Mouse (Mus musculus): Measurements from ENCODE around the gene Gm9747. TPM values are rescaled to one million over a fixed set of nuclear protein-coding genes. Genes with fewer than 3 reads are reported as not detected.

Gene Gm9747
- total RNA-seq, 2 experiments from 2014 or later, result not detected

- no peak overlapping the region for H3K27ac ChIP-seq
- peak; percentile 16 to 17 for DNase-seq (ENCODE audit: extremely low spot score in 1 of 2, low spot score in 2 of 2)
- no peak for TF ChIP-seq CTCF (IDR thresholded peaks at IDR 0.05)
- H3K4me3 ChIP-seq, result no peak overlapping the region
- intact Hi-C loops (cut with DNase I), result no loop called here
These were observed 28.2 kb downstream of the Gm9747 start for GRCm38 (mm10) chr1:82261053-82261618.

DNA sequence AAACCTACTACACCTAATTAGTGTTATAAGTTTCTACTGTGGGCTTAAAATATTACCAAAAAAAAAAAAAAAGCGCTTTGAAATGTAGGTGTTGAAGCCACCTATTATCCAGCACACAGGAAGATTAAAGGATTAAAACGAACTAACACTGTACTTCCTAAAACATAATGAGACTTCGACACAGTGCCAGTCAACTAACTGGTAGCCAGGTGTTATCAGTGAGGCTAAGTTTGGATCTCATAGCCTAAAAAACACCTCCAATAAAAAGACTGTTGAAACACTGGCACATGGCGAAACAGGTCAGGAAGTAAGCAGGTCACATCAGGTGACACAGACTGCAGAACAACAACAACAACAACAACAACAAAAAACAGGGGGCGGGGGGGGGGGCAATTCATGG, 28.7 kb downstream of the Gm9747 start:
- TF ChIP-seq CTCF (IDR thresholded peaks at IDR 0.05), result no peak
- Histone ChIP-seq H3K4me3 (no peak overlapping the region), H3K27ac (no peak overlapping the region)
- intact Hi-C loops (cut with DNase I), result no loop called here
- DNase-seq (ENCODE audit: extremely low spot score in 1 of 2, low spot score in 2 of 2), result no peak

DNA sequence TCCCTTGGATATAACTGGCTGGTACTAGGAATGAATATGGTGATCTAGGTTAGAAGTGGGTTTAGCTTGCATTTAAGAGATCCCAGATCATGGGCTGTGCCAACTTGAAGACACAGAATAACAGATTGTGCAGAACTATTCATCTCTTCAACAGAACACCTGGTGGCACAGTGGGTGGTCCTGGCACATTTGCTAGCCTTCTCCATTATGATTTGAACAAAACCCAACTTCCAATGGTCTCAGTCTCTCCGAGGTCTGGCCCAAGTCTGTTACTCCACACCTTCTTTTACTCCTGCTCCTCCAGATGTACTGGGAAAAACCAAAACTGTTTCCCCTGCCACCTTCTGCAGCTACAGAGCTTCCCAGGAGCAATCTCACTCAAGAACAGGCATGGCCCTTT, 29.4 kb downstream of the Gm9747 start:
- intact Hi-C loops (cut with DNase I), result no loop called here
- H3K27ac ChIP-seq, result no peak overlapping the region
- TF ChIP-seq CTCF (IDR thresholded peaks at IDR 0.05), result no peak
- H3K4me3 ChIP-seq, result no peak overlapping the region
- no peak for DNase-seq (ENCODE audit: extremely low spot score in 1 of 2, low spot score in 2 of 2)

GRCm38 (mm10) chr1:82267547-82267946, 34.6 kb downstream of the Gm9747 start:
- no peak for TF ChIP-seq CTCF (IDR thresholded peaks at IDR 0.05)
- DNase-seq (ENCODE audit: extremely low spot score in 1 of 2, low spot score in 2 of 2), result no peak
- intact Hi-C loops (cut with DNase I), result no loop called here
- H3K27ac ChIP-seq, result no peak overlapping the region
- no peak overlapping the region for H3K4me3 ChIP-seq

GRCm38 (mm10) chr1:82272231-82272630, 39.3 kb downstream of the Gm9747 start:
- intact Hi-C loops (cut with DNase I), result no loop called here
- no peak for TF ChIP-seq CTCF (IDR thresholded peaks at IDR 0.05)
- no peak for DNase-seq (ENCODE audit: extremely low spot score in 1 of 2, low spot score in 2 of 2)
- Histone ChIP-seq H3K4me3 (no peak overlapping the region), H3K27ac (no peak overlapping the region)

DNA sequence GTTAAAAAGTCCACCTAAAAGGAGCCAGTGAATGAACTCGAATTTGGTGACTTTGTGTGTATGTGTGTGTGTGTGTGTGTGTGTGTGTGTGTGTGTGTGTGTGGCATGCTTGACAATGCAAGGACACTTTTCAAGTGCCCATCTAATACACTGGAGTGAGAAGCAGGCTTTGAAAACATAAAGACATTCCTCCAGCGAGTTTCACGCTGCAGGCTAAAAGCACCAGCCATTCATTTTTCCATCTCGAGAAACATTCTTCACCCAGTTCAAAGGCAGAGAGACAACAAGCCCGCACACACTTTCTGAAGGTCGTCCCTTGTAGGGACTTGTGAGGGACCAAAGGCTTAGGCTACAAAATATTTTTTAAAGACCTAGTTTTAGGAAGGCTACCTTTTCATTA, 40.6 kb downstream of the Gm9747 start:
- no peak for TF ChIP-seq CTCF (IDR thresholded peaks at IDR 0.05)
- H3K27ac ChIP-seq, result no peak overlapping the region
- intact Hi-C loops (cut with DNase I), result no loop called here
- no peak for DNase-seq (ENCODE audit: extremely low spot score in 1 of 2, low spot score in 2 of 2)
- H3K4me3 ChIP-seq, result no peak overlapping the region

- Histone ChIP-seq H3K4me3 (no peak overlapping the region), H3K27ac (no peak overlapping the region)
- DNase-seq (ENCODE audit: extremely low spot score in 1 of 2, low spot score in 2 of 2), result no peak
- no peak for TF ChIP-seq CTCF (IDR thresholded peaks at IDR 0.05)
- intact Hi-C loops (cut with DNase I), result no loop called here
These were observed 41.4 kb downstream of the Gm9747 start for GRCm38 (mm10) chr1:82274361-82274760.

- Histone ChIP-seq H3K27ac (no peak overlapping the region), H3K4me3 (no peak overlapping the region)
- intact Hi-C loops (cut with DNase I), result no loop called here
- no peak for DNase-seq (ENCODE audit: extremely low spot score in 1 of 2, low spot score in 2 of 2)
- TF ChIP-seq CTCF (IDR thresholded peaks at IDR 0.05), result no peak
These were observed 46.9 kb downstream of the Gm9747 start for GRCm38 (mm10) chr1:82279768-82280167.

DNA sequence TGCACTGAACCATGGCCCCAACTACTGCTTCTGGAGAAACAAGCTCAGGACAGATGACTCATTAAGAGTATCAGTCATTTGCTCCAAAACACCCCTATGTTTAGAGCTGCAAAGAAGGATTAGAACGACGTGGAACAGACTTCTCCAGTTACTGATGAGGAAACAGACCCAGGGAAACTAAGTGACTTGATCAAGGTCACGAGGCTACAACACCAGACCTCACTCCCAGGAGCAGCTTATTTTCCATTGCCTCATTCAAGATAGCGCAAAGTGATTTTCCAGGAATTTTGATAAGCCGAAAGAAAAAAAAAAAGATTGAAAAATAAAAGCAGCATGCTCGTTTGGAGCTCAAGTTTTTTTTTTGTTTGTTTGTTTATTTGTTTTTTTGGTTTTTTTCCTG, 48.9 kb downstream of the Gm9747 start:
- H3K4me3 ChIP-seq, result no peak overlapping the region
- intact Hi-C loops (cut with DNase I), result no loop called here
- no peak for DNase-seq (ENCODE audit: extremely low spot score in 1 of 2, low spot score in 2 of 2)
- TF ChIP-seq CTCF (IDR thresholded peaks at IDR 0.05), result no peak
- H3K27ac ChIP-seq, result no peak overlapping the region

- Histone ChIP-seq H3K27ac (peak overlapping the region; percentile 82), H3K4me3 (peak overlapping the region; percentile 62)
- intact Hi-C loops (cut with DNase I), result no loop called here
- TF ChIP-seq CTCF (IDR thresholded peaks at IDR 0.05), result no peak
- peak; percentile 86 to 90 for DNase-seq (ENCODE audit: extremely low spot score in 1 of 2, low spot score in 2 of 2)
These were observed 50.2 kb downstream of the Gm9747 start for GRCm38 (mm10) chr1:82282992-82283611.

- H3K4me3 ChIP-seq, result peak overlapping the region; percentile 62
- peak overlapping the region; percentile 82 for H3K27ac ChIP-seq
- TF ChIP-seq CTCF (IDR thresholded peaks at IDR 0.05), result no peak
- intact Hi-C loops (cut with DNase I), result no loop called here
- peak in 1 of 2 experiments; percentile 18 for DNase-seq (ENCODE audit: extremely low spot score in 1 of 2, low spot score in 2 of 2)
These were observed 51.0 kb downstream of the Gm9747 start for GRCm38 (mm10) chr1:82283901-82284301.

DNA sequence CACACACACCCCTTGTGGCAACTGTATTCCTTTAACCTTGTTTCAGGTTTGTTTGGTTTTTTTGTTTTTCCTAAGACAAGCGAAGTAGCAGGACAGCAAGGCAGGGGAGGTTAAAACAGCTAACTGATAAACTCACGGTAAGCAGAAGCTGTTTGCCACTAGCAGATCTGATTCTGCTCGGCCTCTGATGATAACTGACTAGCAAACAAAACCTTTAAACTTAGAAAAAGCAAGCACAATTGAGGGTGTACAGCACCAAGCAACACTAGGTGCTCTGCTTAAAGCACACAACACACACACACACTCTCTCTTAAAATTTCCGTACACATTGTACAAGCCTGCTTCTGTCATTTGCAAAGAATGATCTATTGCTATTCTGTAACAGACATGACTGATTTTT, 51.5 kb downstream of the Gm9747 start:
- DNase-seq (ENCODE audit: extremely low spot score in 1 of 2, low spot score in 2 of 2), result no peak
- H3K4me3 ChIP-seq, result peak overlapping the region; percentile 51
- intact Hi-C loops (cut with DNase I), result no loop called here
- TF ChIP-seq CTCF (IDR thresholded peaks at IDR 0.05), result no peak
- peak overlapping the region; percentile 37; the same call in 1 of the 2 replicates for H3K27ac ChIP-seq

Other genes starting within 250 kb of the Gm9747 start
- gene Irs1, start 58.3 kb downstream of the Gm9747 start, total RNA-seq (2021), result 10 to 100 TPM; 17.3 to 17.4 TPM
- 1 to 10 TPM; 7.6 to 8.4 TPM for gene Rhbdd1, start 83.3 kb downstream of the Gm9747 start, total RNA-seq (2021)

All from left cerebral cortex, adult 2 months (tissue).